Mouse (Mus musculus) forebrain, embryonic 11.5 days (tissue): Measurements from ENCODE around the gene Kcnj2. TPM values are rescaled to one million over a fixed set of nuclear protein-coding genes. Genes with fewer than 3 reads are reported as not detected.

Experiments used
- ATAC-seq: fragments of 200-750 bp; cut with Nextera tagmentation; replicated peaks from 2 replicates; pipeline ENCODE4 v1.8.0; 2017; ENCODE audit warnings: moderate TSS enrichment; ENCODE audit not compliant: low FRiP score
- DNase-seq: peaks from one replicate; pipeline ENCODE4 v3.0.0-alpha.2; 2017; ENCODE audit warnings: low spot score
- H3K27ac ChIP-seq: fragments of 300-500 bp; sonication (generic); 2 replicates; pipeline ENCODE4 v1.5.1; 2014; ENCODE audit warnings: low read depth, low read length
- H3K27me3 ChIP-seq: fragments of 300-500 bp; sonication (generic); 2 replicates; pipeline ENCODE4 v1.6.1; 2014; ENCODE audit warnings: mild to moderate bottlenecking, low read length, mixed read lengths; ENCODE audit not compliant: control insufficient read depth, insufficient read depth
- H3K36me3 ChIP-seq: fragments of 300-500 bp; sonication (generic); 2 replicates; pipeline ENCODE4 v1.6.1; 2014; ENCODE audit warnings: mild to moderate bottlenecking, low read length, moderate library complexity, mixed read lengths; ENCODE audit not compliant: control insufficient read depth, insufficient read depth
- H3K4me1 ChIP-seq: fragments of 300-500 bp; sonication (generic); replicated peaks from 2 replicates; pipeline ENCODE4 v1.6.1; 2014; ENCODE audit warnings: low read length, mixed read lengths; ENCODE audit not compliant: control insufficient read depth, insufficient read depth
- H3K4me2 ChIP-seq: fragments of 300-500 bp; sonication (generic); 2 replicates; pipeline ENCODE4 v1.6.1; 2014; ENCODE audit warnings: low read depth, mild to moderate bottlenecking, low read length, moderate library complexity, mixed read lengths; ENCODE audit not compliant: severe bottlenecking
- H3K4me3 ChIP-seq: fragments of 300-500 bp; sonication (generic); 2 replicates; pipeline ENCODE4 v1.5.1; 2014; ENCODE audit warnings: low read depth, low read length
- H3K9ac ChIP-seq: fragments of 300-500 bp; sonication (generic); 2 replicates; pipeline ENCODE4 v1.6.1; 2014; ENCODE audit warnings: low read length
- H3K9me3 ChIP-seq: fragments of 300-500 bp; sonication (generic); 2 replicates; pipeline ENCODE4 v1.6.1; 2016; ENCODE audit warnings: low read length, mixed read lengths; ENCODE audit not compliant: control insufficient read depth
- WGBS: fragments of 180-500 bp; shearing (Covaris S2); extraction: QIAGEN DNeasy Blood & Tissue Kit; methylation state at CpG from one replicate; pipeline ENCODE4 v1.1.7; 2014; 5-methylcytosine and 5-hydroxymethylcytosine counted together
- polyA plus RNA-seq: library from polyadenylated mRNA; unstranded; fragments of >200 nt; fragmentation: Nextera tagmentation; extraction: Ambion mirVana; gene quantifications from 2 replicates; pipeline ENCODE4 v1.2.1, GENCODE M21; 2014

The Kcnj2 gene
- polyA plus RNA-seq, 1 experiment from 2014 or later, result 0.33 TPM

DNA sequence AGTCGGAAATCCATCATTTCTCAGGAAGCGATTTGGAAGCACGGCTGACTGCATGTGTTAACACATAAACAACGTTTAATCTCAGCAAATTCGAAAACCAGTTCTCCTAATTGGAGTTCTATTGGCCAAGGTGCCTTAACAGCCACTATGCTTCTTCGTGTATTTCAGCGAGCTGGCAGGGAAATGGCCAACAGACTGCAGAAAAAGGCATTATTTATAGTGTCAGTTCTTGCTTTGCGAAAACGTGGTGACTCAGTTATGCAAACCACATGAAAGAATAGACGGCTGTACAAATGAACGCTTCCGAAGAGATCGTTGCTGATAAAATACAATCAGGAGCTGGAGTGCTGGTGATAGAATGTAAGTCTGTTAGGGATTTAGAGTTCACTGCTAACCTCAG, 9.9 kb upstream of the Kcnj2 start:
- DNase-seq, result no peak
- no peaks in the 10 kb centered on the region for H3K9me3 ChIP-seq

DNA sequence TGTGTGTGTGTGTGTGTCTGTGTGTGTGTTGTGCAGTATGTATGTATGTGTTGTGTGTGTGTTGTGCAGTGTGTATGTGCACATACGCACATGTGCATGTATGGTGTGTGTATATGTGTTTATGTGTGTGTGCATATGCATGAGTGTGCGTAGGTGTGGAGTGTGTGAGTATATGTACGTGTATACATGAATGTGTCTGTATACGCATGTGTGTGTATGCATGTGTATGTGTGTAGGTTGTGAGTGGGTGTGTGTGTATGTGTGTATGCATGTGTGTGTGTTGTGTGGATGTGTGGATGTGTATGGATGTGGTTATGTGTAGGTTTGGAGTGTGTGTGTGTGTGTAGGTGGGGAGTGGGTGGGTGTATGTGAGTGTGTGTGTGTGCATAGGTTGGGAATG, 8.5 kb upstream of the Kcnj2 start:
- no peaks in the 10 kb centered on the region for H3K36me3 ChIP-seq
- no peak overlapping the region for H3K9ac ChIP-seq
- H3K27ac ChIP-seq, result no peak overlapping the region
- ATAC-seq (no peak; the same call in 1 of the 2 replicates), DNase-seq (no peak)
- WGBS, result 96% methylated on average over 4 of the region's 4 CpGs
- H3K27me3 ChIP-seq, result no peaks in the 10 kb centered on the region
- no peak overlapping the region for H3K4me2 ChIP-seq
- H3K4me3 ChIP-seq, result no peak overlapping the region
- no peaks in the 10 kb centered on the region for H3K4me1 ChIP-seq
- no peaks in the 10 kb centered on the region for H3K9me3 ChIP-seq

More for the DNA sequence above, 9.9 kb upstream of the Kcnj2 start:
- 83% methylated on average over 13 of the region's 13 CpGs for WGBS
- Histone ChIP-seq H3K36me3 (no peaks in the 10 kb centered on the region), H3K27ac (no peak overlapping the region), H3K4me1 (no peaks in the 10 kb centered on the region), H3K4me3 (no peak overlapping the region), H3K9ac (no peak overlapping the region), H3K4me2 (no peak overlapping the region), H3K27me3 (no peaks in the 10 kb centered on the region)
- ATAC-seq, result no peak

DNA sequence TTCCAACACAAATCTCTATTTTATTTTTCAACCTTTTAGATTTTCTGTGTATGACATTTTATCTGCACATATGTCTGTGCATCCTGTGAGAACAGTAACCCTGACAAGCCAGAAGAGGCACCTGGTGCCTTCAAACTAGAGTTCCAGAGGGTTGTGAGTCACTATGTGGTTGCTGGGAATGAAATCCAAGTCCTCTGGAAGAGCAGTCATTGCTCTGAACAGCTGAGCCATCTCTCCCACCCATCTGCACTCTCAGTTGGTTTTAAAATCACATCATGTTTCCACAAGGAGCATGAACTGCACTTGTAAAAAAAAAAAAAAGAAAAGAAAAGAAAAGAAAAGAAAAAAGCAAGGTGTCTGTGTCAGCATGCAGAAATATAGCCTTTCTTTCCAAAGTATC, 6.5 kb upstream of the Kcnj2 start:
- Histone ChIP-seq H3K9me3 (no peaks in the 10 kb centered on the region), H3K27ac (no peak overlapping the region), H3K9ac (no peak overlapping the region), H3K4me1 (no peaks in the 10 kb centered on the region), H3K4me3 (no peak overlapping the region), H3K27me3 (no peaks in the 10 kb centered on the region), H3K36me3 (no peaks in the 10 kb centered on the region), H3K4me2 (no peak overlapping the region)
- no peak for DNase-seq
- no peak for ATAC-seq

DNA sequence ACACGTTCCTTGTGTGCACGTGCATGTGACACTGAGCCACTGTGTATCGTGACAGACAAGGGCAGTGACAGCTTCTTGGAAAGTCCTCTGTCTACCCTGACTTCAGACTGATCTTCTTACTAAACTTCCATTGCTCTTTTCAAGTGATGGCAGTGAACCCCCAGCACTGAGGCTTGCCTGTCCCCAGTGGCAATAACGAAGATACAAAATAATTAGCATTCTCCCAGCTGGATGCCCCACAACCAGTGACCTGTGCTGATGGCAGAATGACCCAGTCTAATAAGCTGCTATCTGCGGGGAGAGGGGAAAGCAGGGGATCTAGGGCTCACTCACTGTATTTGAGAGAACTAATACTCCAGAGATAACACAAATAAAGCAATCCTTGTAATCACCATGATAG, 5.7 kb upstream of the Kcnj2 start:
- DNase-seq (no peak), ATAC-seq (no peak)
- Histone ChIP-seq H3K4me2 (no peak overlapping the region), H3K27ac (no peak overlapping the region), H3K27me3 (no peaks in the 10 kb centered on the region), H3K9me3 (no peaks in the 10 kb centered on the region), H3K9ac (no peak overlapping the region), H3K4me3 (no peak overlapping the region), H3K4me1 (no peaks in the 10 kb centered on the region), H3K36me3 (no peaks in the 10 kb centered on the region)
- WGBS, result 38% methylated on average over 5 of the region's 5 CpGs

DNA sequence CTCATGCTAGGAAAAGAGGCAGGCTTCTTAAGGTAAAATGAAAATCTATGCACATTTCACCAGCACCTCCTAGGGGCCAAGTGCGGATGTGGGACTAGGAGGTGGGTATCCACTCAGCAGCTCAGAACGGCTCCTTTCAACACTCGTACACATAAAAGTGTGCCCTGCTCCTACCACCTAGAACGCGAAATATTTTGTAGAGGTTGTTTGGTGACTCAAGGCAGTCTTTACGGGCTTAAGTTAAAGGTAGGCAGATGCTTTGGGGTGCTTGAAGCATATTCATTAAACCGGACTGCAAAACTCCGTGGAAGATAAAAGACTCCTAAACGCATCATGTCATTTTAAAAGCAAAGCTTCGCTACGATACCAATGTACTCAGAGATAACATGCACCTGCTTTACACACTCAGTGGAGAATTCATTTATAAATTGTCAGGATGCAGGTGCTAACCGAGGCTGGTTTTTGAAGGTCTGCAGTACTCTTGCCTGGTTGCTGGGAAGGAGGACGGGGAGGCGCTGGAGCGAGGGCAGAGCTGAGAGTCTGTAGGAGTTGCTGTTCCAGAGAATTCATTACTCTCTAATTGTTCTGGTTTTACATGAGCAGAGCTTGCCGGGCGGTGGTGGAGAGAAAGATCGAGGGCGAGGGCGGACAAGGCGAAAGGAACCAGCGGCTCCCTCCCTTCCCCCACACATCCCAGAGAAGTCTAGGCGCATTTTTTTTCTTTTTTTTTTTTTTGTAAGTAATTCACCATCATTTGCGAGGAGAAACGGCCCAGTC, 1.0 kb upstream of the Kcnj2 start:
- no peaks in the 10 kb centered on the region for H3K36me3 ChIP-seq
- peak overlapping the region; percentile 95 for H3K4me2 ChIP-seq
- no peak overlapping the region for H3K27ac ChIP-seq
- H3K27me3 ChIP-seq, result peaks cover 3% of the 10 kb centered on the region; the same call in 1 of the 2 replicates
- H3K4me3 ChIP-seq, result peak overlapping the region; percentile 59
- H3K4me1 ChIP-seq, result peaks cover 2% of the 10 kb centered on the region; the same call in 1 of the 2 replicates
- no peaks in the 10 kb centered on the region for H3K9me3 ChIP-seq
- H3K9ac ChIP-seq, result peak overlapping the region; percentile 59
- under 1% methylated on average over 25 of the region's 25 CpGs for WGBS
- DNase-seq (peak; percentile 76), ATAC-seq (peak; percentile 47; the same call in 1 of the 2 replicates)

DNA sequence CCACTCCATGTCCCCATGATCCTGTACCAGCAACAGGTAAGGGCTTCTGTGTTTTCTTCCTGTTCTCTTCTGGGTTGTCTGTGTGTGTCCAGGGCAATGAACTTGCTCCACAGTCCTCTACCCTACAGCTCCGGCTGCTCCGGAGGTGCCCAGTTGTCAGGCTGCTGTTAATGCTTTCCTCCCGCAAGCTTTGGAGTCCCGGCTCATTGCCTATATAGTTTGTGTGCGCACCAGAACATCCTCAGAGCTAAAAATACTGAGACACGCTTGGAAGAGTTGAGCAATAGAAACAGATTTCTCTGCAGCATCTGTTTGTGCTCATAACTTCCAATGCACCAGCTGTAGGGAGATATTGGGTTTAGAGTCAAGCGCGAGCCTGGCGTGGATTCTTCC, 331 bp downstream of the Kcnj2 start:
- 1% methylated on average over 9 of the region's 9 CpGs for WGBS
- ATAC-seq (peak; percentile 69), DNase-seq (no peak)
- H3K9ac ChIP-seq, result peak overlapping the region; percentile 4; the same call in 1 of the 2 replicates
- H3K4me3 ChIP-seq, result peak overlapping the region; percentile 59
- H3K36me3 ChIP-seq, result no peaks in the 10 kb centered on the region
- H3K4me1 ChIP-seq, result peaks cover 2% of the 10 kb centered on the region; the same call in 1 of the 2 replicates
- no peak overlapping the region for H3K27ac ChIP-seq
- H3K27me3 ChIP-seq, result peaks cover 3% of the 10 kb centered on the region; the same call in 1 of the 2 replicates
- no peaks in the 10 kb centered on the region for H3K9me3 ChIP-seq
- peak overlapping the region; percentile 95 for H3K4me2 ChIP-seq

DNA sequence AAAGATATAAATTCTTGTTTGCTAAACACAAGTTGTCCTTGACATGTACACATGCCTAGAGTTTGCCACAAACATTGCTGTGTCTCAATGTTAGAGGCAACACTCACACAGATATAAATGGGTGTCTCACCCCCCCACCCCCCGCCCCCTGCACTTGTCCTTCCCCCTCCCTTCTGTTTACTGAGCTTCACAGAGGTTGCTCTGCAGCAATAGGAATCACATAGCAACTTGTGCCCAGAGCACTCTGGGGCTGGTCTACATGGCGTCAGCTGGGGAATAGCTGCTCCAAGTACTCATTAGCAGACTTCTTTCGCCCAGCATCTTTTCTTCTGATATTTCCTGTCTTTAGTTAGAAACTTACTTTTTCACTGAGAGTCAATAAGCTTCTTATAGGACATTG, 1.8 kb downstream of the Kcnj2 start:
- Histone ChIP-seq H3K9ac (no peak overlapping the region), H3K36me3 (no peaks in the 10 kb centered on the region), H3K4me3 (no peak overlapping the region), H3K4me2 (no peak overlapping the region), H3K4me1 (peaks cover 2% of the 10 kb centered on the region; the same call in 1 of the 2 replicates), H3K27me3 (peaks cover 3% of the 10 kb centered on the region; the same call in 1 of the 2 replicates), H3K27ac (no peak overlapping the region), H3K9me3 (no peaks in the 10 kb centered on the region)
- ATAC-seq, result no peak
- 84% methylated on average over 3 of the region's 3 CpGs for WGBS
- DNase-seq, result no peak

DNA sequence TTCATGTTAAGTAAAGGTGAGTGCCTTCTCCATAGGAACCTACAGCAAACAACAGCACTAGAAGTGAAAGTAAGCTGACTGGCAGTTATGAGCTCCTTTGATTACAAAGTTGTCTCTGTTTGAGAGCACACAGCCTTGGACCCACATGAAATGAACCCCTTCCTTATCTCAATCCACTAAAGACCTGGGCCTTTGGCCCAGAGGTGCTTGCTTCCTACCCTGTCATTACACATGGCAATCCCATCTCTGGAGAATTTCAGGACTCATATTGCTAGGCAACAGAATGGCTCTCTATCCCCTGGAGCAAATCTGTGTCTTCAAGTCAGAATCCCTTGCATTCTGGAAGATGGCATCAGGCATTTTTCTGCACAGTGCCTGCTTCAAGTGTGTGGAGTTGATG, 4.5 kb downstream of the Kcnj2 start:
- Histone ChIP-seq H3K4me2 (no peak overlapping the region), H3K9me3 (no peaks in the 10 kb centered on the region), H3K27me3 (peaks cover 3% of the 10 kb centered on the region; the same call in 1 of the 2 replicates), H3K4me1 (peaks cover 4% of the 10 kb centered on the region; the same call in 1 of the 2 replicates), H3K36me3 (no peaks in the 10 kb centered on the region), H3K9ac (no peak overlapping the region), H3K4me3 (no peak overlapping the region), H3K27ac (no peak overlapping the region)
- no peak for DNase-seq
- no peak for ATAC-seq

DNA sequence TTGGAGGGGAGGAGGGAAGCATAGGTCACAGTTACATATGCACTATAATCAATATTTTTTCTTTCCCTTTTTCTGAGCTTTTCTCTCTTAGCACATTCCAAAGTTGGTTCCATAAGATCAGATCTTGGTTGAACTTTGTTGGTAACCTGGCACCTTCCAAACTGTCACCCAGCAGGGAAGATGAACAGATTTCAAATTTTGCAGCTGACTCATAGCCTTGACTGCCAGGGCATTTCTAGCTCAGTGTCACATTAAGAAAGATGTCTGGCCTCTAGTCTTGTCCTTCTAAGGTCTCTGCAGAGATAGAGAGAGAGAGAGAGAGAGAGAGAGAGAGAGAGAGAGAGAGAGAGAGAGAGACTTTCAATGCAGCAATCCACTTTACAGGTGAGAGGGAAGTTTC, 8.2 kb downstream of the Kcnj2 start:
- H3K27ac ChIP-seq, result no peak overlapping the region

More for the DNA sequence above, 8.2 kb downstream of the Kcnj2 start:
- H3K9me3 ChIP-seq, result no peaks in the 10 kb centered on the region
- H3K36me3 ChIP-seq, result no peaks in the 10 kb centered on the region
- H3K4me2 ChIP-seq, result no peak overlapping the region
- H3K4me1 ChIP-seq, result 0 out of 2 replicates have a peak, but pooled peaks cover 2% of the 10 kb centered on the region
- H3K27me3 ChIP-seq, result no peaks in the 10 kb centered on the region
- H3K9ac ChIP-seq, result no peak overlapping the region
- no peak for ATAC-seq
- DNase-seq, result no peak
- H3K4me3 ChIP-seq, result no peak overlapping the region
